In the genomic region with DNA sequence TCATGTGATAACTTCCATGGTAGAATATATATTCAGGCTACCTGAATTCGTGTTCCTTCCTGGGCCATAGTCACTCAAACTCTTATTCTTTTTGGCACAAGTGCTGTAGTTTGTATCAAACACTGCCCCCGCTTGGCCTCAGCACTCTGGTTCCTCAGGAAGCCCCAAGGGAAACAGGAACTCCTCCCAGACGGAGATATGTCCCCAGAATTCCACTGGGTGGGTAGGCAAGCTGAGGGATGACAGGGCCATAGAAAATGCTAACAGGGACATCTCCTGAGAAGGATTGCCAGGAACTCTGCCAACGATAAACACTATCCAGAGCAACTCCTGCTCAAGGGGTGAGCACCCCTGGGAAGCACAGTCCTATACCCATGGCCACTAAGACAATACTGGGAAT, we compare ENCODE assay signal across 10 mouse cellular contexts. TPM values are rescaled to one million over a fixed set of nuclear protein-coding genes. Genes with fewer than 3 reads are reported as not detected.
A peak's percentile ranks its signal among the peaks of the same experiment; 100 is the strongest.
DNase-seq lines count a peak whose midpoint lies in the region; ATAC-seq and TF ChIP-seq lines count a peak whose summit lies in the region.
"Had no signal": no experiment of that assay in that cellular context is flagged by ENCODE, and none has a peak within 500 bp of the region (broad histone marks: within the 10 kb centered on the region; RNA-seq: fewer than 3 reads in every experiment).

No protein-coding gene starts in this region.

- peak overlapping the region; percentile 5; the same call in 1 of the 2 replicates for H3K4me2 ChIP-seq in embryonic facial prominence, embryonic 11.5 days (ENCODE audit: low read depth, low read length)
- no peak overlapping the region for H3K4me2 ChIP-seq in lung, postnatal 0 days (replicated peaks; ENCODE audit: low read depth, low read length)
- H3K4me2 ChIP-seq: embryonic facial prominence, embryonic 12.5 days; midbrain, embryonic 12.5 days had no signal

- DNase-seq in embryonic facial prominence, embryonic 11.5 days (ENCODE audit: low spot score), result no peak
- DNase-seq in embryonic facial prominence, embryonic 10.5 days (ENCODE audit: low spot score), result no peak
- peak; percentile 98 for DNase-seq in heart, adult 11 months
- DNase-seq in heart, postnatal 36 days, result peak; percentile 49 to 52
- DNase-seq in lung, postnatal 0 days (ENCODE audit: low spot score), result peak; percentile 65
- DNase-seq in retina, embryonic 14.5 days (ENCODE audit: low spot score), result no peak
- no peak for DNase-seq in cerebellum, adult 9-10 months
- DNase-seq in testis, postnatal 10 days (ENCODE audit: low spot score), result no peak

- 76% methylated on average over 4 of the region's 4 CpGs for WGBS in embryonic facial prominence, embryonic 11.5 days
- 78% methylated on average over 4 of the region's 4 CpGs for WGBS in embryonic facial prominence, embryonic 10.5 days
- 39% methylated on average over 4 of the region's 4 CpGs for WGBS in lung, postnatal 0 days

- no peak overlapping the region for H3K9ac ChIP-seq in embryonic facial prominence, embryonic 11.5 days (replicated peaks; ENCODE audit: low read length)
- no peak overlapping the region for H3K9ac ChIP-seq in lung, postnatal 0 days (replicated peaks; ENCODE audit: low read depth)
- H3K9ac ChIP-seq: embryonic facial prominence, embryonic 12.5 days; midbrain, embryonic 12.5 days had no signal

- H3K36me3 ChIP-seq in embryonic facial prominence, embryonic 11.5 days (replicated peaks; ENCODE audit: control insufficient read depth, insufficient read depth, low read depth, low read length), result no peaks in the 10 kb centered on the region
- H3K36me3 ChIP-seq in embryonic facial prominence, embryonic 10.5 days (replicated peaks), result no peaks in the 10 kb centered on the region
- H3K36me3 ChIP-seq in lung, postnatal 0 days (ENCODE audit: insufficient read depth, low read length), result no peaks in the 10 kb centered on the region
- H3K36me3 ChIP-seq: embryonic facial prominence, embryonic 12.5 days; midbrain, embryonic 12.5 days had no signal

- ATAC-seq in embryonic facial prominence, embryonic 11.5 days (replicated peaks; ENCODE audit: insufficient number of reproducible peaks, low FRiP score, low TSS enrichment, low read depth), result no peak
- 0 out of 2 replicates have a peak, but pooled peaks have one; percentile 2 for ATAC-seq in lung, postnatal 0 days

- peak; percentile 63 for TF ChIP-seq EP300 in lung, postnatal 0 days (IDR thresholded peaks at IDR 0.05)

- no peaks in the 10 kb centered on the region for H3K27me3 ChIP-seq in embryonic facial prominence, embryonic 11.5 days (ENCODE audit: control insufficient read depth, insufficient read depth, low read length)
- H3K27me3 ChIP-seq in embryonic facial prominence, embryonic 10.5 days (replicated peaks; ENCODE audit: low read depth, poor library complexity, severe bottlenecking), result 0 out of 2 replicates have a peak, but pooled peaks cover 5% of the 10 kb centered on the region
- no peaks in the 10 kb centered on the region for H3K27me3 ChIP-seq in lung, postnatal 0 days (replicated peaks; ENCODE audit: insufficient read depth, low read length)
- H3K27me3 ChIP-seq: embryonic facial prominence, embryonic 12.5 days had no signal

- H3K4me1 ChIP-seq in embryonic facial prominence, embryonic 11.5 days (ENCODE audit: control insufficient read depth, insufficient read depth, low read length), result peaks cover 15% of the 10 kb centered on the region
- H3K4me1 ChIP-seq in embryonic facial prominence, embryonic 10.5 days, result peaks cover 60% of the 10 kb centered on the region
- peaks cover 57% of the 10 kb centered on the region for H3K4me1 ChIP-seq in lung, postnatal 0 days (ENCODE audit: insufficient read depth, low read depth, low read length)

- H3K9me3 ChIP-seq in embryonic facial prominence, embryonic 11.5 days (replicated peaks; ENCODE audit: control insufficient read depth, low read length), result no peaks in the 10 kb centered on the region
- H3K9me3 ChIP-seq in embryonic facial prominence, embryonic 10.5 days, result no peaks in the 10 kb centered on the region
- H3K9me3 ChIP-seq in lung, postnatal 0 days (ENCODE audit: low read length), result no peaks in the 10 kb centered on the region
- H3K9me3 ChIP-seq: embryonic facial prominence, embryonic 12.5 days; midbrain, embryonic 12.5 days had no signal

- no peak overlapping the region for H3K27ac ChIP-seq in embryonic facial prominence, embryonic 11.5 days (replicated peaks; ENCODE audit: low read depth, low read length)
- H3K27ac ChIP-seq in embryonic facial prominence, embryonic 10.5 days (replicated peaks), result no peak overlapping the region; the same call in 1 of the 2 replicates
- peak overlapping the region; percentile 83 for H3K27ac ChIP-seq in lung, postnatal 0 days (ENCODE audit: low read length)
- H3K27ac ChIP-seq: embryonic facial prominence, embryonic 12.5 days; midbrain, embryonic 12.5 days had no signal

- peak; percentile 55 for TF ChIP-seq CTCF in lung, postnatal 0 days (IDR thresholded peaks at IDR 0.05)

- intact Hi-C loops in heart, postnatal 36 days (cut with DNase I), result loop anchor here (2.0 to 5.0 kb wide), 2 partner anchors 74 to 114 kb away; no protein-coding TSS in a partner anchor

- H3K4me3 ChIP-seq in embryonic facial prominence, embryonic 11.5 days (ENCODE audit: low read depth, low read length), result no peak overlapping the region
- no peak overlapping the region for H3K4me3 ChIP-seq in embryonic facial prominence, embryonic 10.5 days
- H3K4me3 ChIP-seq in lung, postnatal 0 days (ENCODE audit: low read depth, low read length), result no peak overlapping the region
- H3K4me3 ChIP-seq: embryonic facial prominence, embryonic 12.5 days; midbrain, embryonic 12.5 days had no signal

RNA-seq across cellular contexts. Expression of a gene that starts 22.4 kb away (rescaled TPM):
- polyA plus RNA-seq in embryonic facial prominence, embryonic 11.5 days (2014; fragmentation: Nextera tagmentation; extraction: Ambion mirVana), result 26.1 and 28.4 TPM in 2 replicates
- polyA plus RNA-seq in embryonic facial prominence, embryonic 10.5 days (2016; fragmentation: Nextera tagmentation; extraction: Ambion mirVana), result 15.6 and 16.8 TPM in 2 replicates
- total RNA-seq in heart, postnatal 36 days (2021), result 100 to 1,000 TPM; 273 to 286 TPM
- 41.3 and 44.8 TPM in 2 replicates for polyA plus RNA-seq in lung, postnatal 0 days (2015; fragmentation: Nextera tagmentation; extraction: Ambion mirVana)

Comparison
In these comparisons a context has a peak if more than half of its experiments do, and no peak if none do; other contexts are left out.
1. DNase-seq: peak in heart, adult 11 months (single experiment), heart, postnatal 36 days (2 of 2) and lung, postnatal 0 days (single experiment); none in embryonic facial prominence, embryonic 11.5 days (single experiment), embryonic facial prominence, embryonic 10.5 days (single experiment), retina, embryonic 14.5 days (single experiment), cerebellum, adult 9-10 months (single experiment) and testis, postnatal 10 days (single experiment).